Mouse (Mus musculus): ENCODE data around the gene Pax8. TPM values are rescaled to one million over a fixed set of nuclear protein-coding genes. Genes with fewer than 3 reads are reported as not detected.

The Pax8 gene
- total and polyA plus RNA-seq, 3 experiments, result 0.17 to 0.60 TPM; not detected in 1

- in situ Hi-C loops (cut with MboI; ENCODE audit: low pct_ligation_motif_present, low pct_unique_long_range_greater_than_20kb, low sequenced_read_pairs), result loop anchor here (25.0 kb wide), 1 partner anchor 341 kb away; the partner anchor contains the start of gene Cacna1b
- Histone ChIP-seq H3K4me1 (ENCODE audit: control insufficient read depth in 1 of 2, insufficient read depth in 2 of 2) (no peaks in the 10 kb centered on the region), H3K9ac (ENCODE audit: insufficient read depth, low read depth) (no peak overlapping the region), H3K27ac (ENCODE audit: insufficient read depth, low read depth) (no peak overlapping the region), H3K4me2 (ENCODE audit: insufficient read depth, low read depth, poor library complexity, severe bottlenecking) (no peak overlapping the region), H3K79me2 (replicated peaks; ENCODE audit: control insufficient read depth, extremely low read depth, insufficient read depth, poor library complexity, severe bottlenecking) (no peaks in the 10 kb centered on the region), H3K9me3 (replicated peaks; ENCODE audit: low read length) (no peaks in the 10 kb centered on the region), H3K27me3 (replicated peaks) (no peaks in the 10 kb centered on the region), H3K4me3 (replicated peaks in 1 of 3; ENCODE audit: low read depth in 2 of 3, low read length in 2 of 3, poor library complexity in 1 of 3) (no peak overlapping the region), H3K36me3 (replicated peaks in 1 of 2; ENCODE audit: control insufficient read depth in 1 of 2, insufficient read depth in 1 of 2, low read length in 1 of 2) (no peaks in the 10 kb centered on the region)
- no peak for DNase-seq (ENCODE audit: extremely low read depth)
- dilution Hi-C loops (cut with MboI; ENCODE audit: extremely low pct_ligation_motif_present, extremely low pct_unique_long_range_greater_than_20kb, low sequenced_read_pairs), result no loop called here
- TF ChIP-seq RCOR1 (conservative IDR thresholded peaks at IDR 0.05; ENCODE audit: low read depth, low read length), result no peak
- TF ChIP-seq RAD21 (IDR thresholded peaks at IDR 0.05; ENCODE audit: low read depth, low read length), result no peak
- TF ChIP-seq MAZ (IDR thresholded peaks at IDR 0.05; ENCODE audit: low read depth, low read length), result no peak
- no peak for TF ChIP-seq CTCF (conservative IDR thresholded peaks at IDR 0.05 in 1 of 2, IDR thresholded peaks at IDR 0.05 in 1 of 2; ENCODE audit: low read depth in 2 of 2, low read length in 2 of 2)
- no peak for TF ChIP-seq SIN3A (IDR thresholded peaks at IDR 0.05; ENCODE audit: low read length)
- no peak for TF ChIP-seq CHD2 (IDR thresholded peaks at IDR 0.05; ENCODE audit: low read length)
Observed at GRCm38 (mm10) chr2:24421211-24421863, 54.1 kb downstream of the Pax8 start.

DNA sequence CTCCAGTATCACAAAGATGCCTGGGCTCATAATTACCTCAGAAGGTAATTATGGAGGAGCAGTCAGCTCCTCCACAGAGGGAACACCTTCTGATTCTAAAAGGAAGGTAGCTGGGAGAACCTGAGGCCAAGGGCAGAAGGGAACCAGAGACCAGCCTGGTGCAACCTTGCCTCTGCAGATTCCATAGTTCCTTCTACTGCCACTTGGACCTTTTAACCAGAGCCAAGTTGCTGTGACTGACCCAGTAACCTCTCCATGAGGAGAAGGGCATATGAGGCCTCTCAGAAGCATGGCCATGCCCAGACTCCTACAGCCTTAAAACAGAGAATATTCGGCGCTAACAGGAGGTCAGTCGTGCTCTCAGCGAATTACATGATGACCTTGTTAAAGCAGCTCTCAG lies 57.8 kb downstream of the Pax8 start:
- H3K9me3 ChIP-seq (replicated peaks; ENCODE audit: low read length), result no peaks in the 10 kb centered on the region
- TF ChIP-seq ZNF384 (IDR thresholded peaks at IDR 0.05; ENCODE audit: low read depth, low read length) (no peak), POLR2A (IDR thresholded peaks at IDR 0.05; ENCODE audit: low read depth, low read length) (no peak), MAFK (IDR thresholded peaks at IDR 0.05; ENCODE audit: insufficient replicate concordance, low read length) (no peak), MAX (IDR thresholded peaks at IDR 0.05; ENCODE audit: low read length) (no peak), ELF1 (IDR thresholded peaks at IDR 0.05; ENCODE audit: low read depth, low read length) (no peak), E2F4 (IDR thresholded peaks at IDR 0.05; ENCODE audit: insufficient replicate concordance, low read depth, low read length) (no peak), NRF1 (IDR thresholded peaks at IDR 0.05; ENCODE audit: low read depth, low read length) (no peak), UBTF (IDR thresholded peaks at IDR 0.05; ENCODE audit: low read depth, low read length) (no peak), MAZ (IDR thresholded peaks at IDR 0.05; ENCODE audit: low read depth, low read length) (no peak), MXI1 (IDR thresholded peaks at IDR 0.05; ENCODE audit: low read depth, low read length) (no peak), ZKSCAN1 (IDR thresholded peaks at IDR 0.05; ENCODE audit: borderline replicate concordance, low read depth, low read length) (no peak), JUND (conservative IDR thresholded peaks at IDR 0.05; ENCODE audit: low read depth, low read length) (no peak), HCFC1 (IDR thresholded peaks at IDR 0.05; ENCODE audit: low read depth, low read length) (no peak), MEF2A (IDR thresholded peaks at IDR 0.05; ENCODE audit: borderline replicate concordance, low read depth, low read length) (no peak), USF2 (conservative IDR thresholded peaks at IDR 0.05; ENCODE audit: low read depth, low read length) (no peak), CHD1 (IDR thresholded peaks at IDR 0.05; ENCODE audit: low read depth, low read length) (no peak), TCF12 (IDR thresholded peaks at IDR 0.05; ENCODE audit: low read depth, low read length) (no peak)
- in situ Hi-C loops (cut with MboI; ENCODE audit: low pct_ligation_motif_present, low pct_unique_long_range_greater_than_20kb, low sequenced_read_pairs) (loop anchor here (25.0 kb wide), 1 partner anchor 345 kb away; the partner anchor contains the start of gene Cacna1b), dilution Hi-C loops (cut with MboI; ENCODE audit: extremely low pct_ligation_motif_present, extremely low pct_unique_long_range_greater_than_20kb, low sequenced_read_pairs) (no loop called here)
- H3K4me2 ChIP-seq (ENCODE audit: insufficient read depth, low read depth, poor library complexity, severe bottlenecking), result no peak overlapping the region
- no peaks in the 10 kb centered on the region for H3K27me3 ChIP-seq (replicated peaks)
- no peak overlapping the region for H3K4me3 ChIP-seq (replicated peaks in 1 of 3; ENCODE audit: low read depth in 2 of 3, low read length in 2 of 3, poor library complexity in 1 of 3)
- H3K9ac ChIP-seq (ENCODE audit: insufficient read depth, low read depth), result no peak overlapping the region
- H3K4me1 ChIP-seq (ENCODE audit: control insufficient read depth in 1 of 2, insufficient read depth in 2 of 2), result no peaks in the 10 kb centered on the region
- no peak for DNase-seq (ENCODE audit: extremely low read depth)
- no peaks in the 10 kb centered on the region for H3K79me2 ChIP-seq (replicated peaks; ENCODE audit: control insufficient read depth, extremely low read depth, insufficient read depth, poor library complexity, severe bottlenecking)
- no peak overlapping the region for H3K27ac ChIP-seq (ENCODE audit: insufficient read depth, low read depth)
- no peaks in the 10 kb centered on the region for H3K36me3 ChIP-seq (replicated peaks in 1 of 2; ENCODE audit: control insufficient read depth in 1 of 2, insufficient read depth in 1 of 2, low read length in 1 of 2)
